Mouse (Mus musculus) heart, adult 2 months (tissue): ENCODE results near the gene Flot1.

ENCODE experiments used
- EP300 ChIP-seq: fragments of 200-500 bp; IDR thresholded peaks from 2 replicates; pipeline ENCODE4 v1.6.1; 2011; ENCODE audit warnings: low read depth, low read length, control low read depth; ENCODE audit not compliant: insufficient read depth
- POLR2A ChIP-seq: fragments of 200-500 bp; IDR thresholded peaks from 2 replicates; pipeline ENCODE4 v1.6.1; 2011; ENCODE audit warnings: mild to moderate bottlenecking, low read depth, low read length, control low read depth; ENCODE audit not compliant: insufficient read depth

DNA sequence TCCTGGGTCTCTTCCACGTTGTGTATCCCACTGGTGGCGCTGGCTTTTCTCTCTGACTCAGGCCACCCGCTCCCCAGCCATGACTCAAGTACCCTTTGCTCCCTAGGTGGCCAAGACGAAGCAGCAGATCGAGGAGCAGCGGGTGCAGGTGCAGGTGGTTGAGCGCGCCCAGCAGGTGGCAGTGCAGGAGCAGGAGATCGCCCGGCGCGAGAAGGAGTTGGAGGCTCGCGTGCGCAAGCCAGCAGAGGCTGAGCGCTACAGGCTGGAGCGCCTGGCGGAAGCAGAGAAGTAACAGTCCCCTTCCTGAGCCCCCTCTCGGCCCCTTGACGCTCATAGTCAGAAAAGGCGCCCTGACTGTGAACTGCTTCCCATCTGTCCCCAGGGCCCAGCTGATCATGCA is 6.7 kb downstream of the Flot1 start:
- TF ChIP-seq EP300 = peak; percentile 85
- TF ChIP-seq POLR2A = no peak
